Mouse (Mus musculus) ES-CJ7 (cell line): ENCODE measurements around the gene Chek1.

Source experiments
- DNase-seq: peaks from one replicate; pipeline ENCODE4 v3.0.0; 2011; ENCODE audit warnings: low read depth, low spot score

The Chek1 gene

DNA sequence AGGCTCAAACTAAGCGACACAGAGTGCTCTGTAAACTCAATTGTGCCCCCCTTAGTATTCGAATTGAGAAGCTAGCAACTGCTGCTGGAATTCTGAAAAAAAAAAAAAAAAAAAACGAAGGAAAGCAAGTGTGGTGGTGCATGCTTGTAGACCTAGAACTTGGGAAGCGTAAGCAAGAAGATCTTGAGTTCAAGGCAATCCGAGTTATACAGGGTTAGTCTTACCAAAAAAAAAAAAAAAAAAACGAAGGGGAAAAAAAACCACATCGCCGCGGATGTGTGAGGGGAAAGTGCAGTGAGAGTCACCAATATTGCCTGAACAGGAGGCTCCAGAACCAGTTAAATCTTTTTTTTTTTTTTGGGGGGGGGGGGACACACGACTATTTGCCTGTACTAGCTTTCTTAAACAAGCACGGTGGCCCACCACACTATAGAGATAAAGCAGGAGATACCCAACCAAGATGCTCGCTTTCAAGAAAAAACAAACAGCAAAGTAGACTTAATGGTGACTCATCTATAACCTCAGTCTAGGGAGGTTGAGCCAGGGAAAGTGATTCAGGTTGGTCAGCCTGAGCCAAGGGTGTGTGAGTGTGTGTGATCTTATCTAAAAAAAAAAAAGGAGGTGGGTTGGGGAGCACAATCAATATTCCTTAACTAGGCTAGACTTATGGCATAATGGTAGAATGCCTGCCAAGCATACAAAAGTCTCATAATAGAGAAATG lies at the start of gene Chek1:
Gene Chek1, minus strand, starts transcription at position 32 of the 722 bp plus-strand sequence.
- no peak for DNase-seq

DNA sequence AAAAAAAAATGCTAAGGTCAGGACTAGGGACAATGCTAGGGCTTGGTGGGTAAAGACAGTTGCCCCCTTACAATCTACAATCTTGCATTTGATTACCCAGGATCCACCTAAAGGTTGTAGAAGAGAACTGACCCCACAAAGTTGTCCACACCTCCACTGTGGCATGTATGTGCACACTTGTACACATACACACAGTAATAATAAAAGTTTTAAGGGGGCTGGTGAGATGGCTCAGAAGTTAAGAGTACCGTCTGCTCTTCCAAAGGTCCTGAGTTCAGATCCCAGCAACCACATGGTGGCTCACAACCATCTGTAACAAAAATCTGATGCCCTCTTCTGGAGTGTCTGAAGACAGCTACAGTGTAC lies 42.2 kb upstream of the Chek1 start:
- DNase-seq = no peak

- DNase-seq = no peak
These were observed 41.5 kb upstream of the Chek1 start for GRCm38 (mm10) chr9:36768156-36769047.

GRCm38 (mm10) chr9:36767203-36768143 lies 40.6 kb upstream of the Chek1 start, which contains the start of gene Stt3a:
Gene Stt3a, minus strand, starts transcription at chr9:36767679.
- peak; percentile 100 for DNase-seq

GRCm38 (mm10) chr9:36764378-36764777 lies 37.5 kb upstream of the Chek1 start:
- no peak for DNase-seq

- DNase-seq = peak; percentile 97
These were observed 483 bp downstream of the Chek1 start for GRCm38 (mm10) chr9:36726131-36727033.

DNA sequence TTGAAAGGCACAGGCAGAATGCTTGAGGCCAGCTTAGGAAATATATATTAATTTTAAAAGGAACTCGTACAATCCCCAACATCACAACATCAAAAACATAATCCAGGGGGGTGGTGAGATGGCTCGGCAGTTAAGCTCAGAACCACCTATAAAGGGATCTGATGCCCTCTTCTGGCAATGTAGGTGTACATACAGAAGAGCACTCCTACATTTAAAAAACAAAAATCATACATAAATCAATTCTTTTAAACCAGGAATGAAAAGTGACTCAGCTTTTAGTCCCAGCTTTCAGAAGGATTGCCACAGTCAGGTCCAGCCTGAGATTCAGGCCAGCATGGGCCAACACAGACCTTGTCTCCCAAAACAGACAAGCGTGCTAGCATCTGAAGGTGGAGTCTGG lies 10.2 kb downstream of the Chek1 start:
- DNase-seq = no peak

DNA sequence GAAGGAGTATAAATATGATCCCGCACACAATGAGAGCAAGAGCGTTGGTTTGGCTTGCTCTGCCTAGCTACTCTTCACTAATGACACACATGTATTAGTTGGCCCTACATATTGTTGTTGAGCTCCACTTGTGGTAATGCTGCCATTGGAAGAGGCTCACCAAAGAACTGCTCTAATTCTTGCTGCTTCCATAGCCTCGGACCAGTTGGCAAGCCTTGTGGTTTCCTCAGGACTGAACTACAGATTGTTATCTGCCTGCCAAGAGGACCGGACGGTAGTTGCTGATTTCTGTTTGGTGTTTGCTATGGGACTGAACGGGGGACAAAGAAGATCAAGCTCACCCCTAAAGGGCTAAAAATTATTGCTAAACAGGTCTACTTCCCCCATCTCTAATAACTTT lies 19.6 kb downstream of the Chek1 start:
- no peak for DNase-seq

DNA sequence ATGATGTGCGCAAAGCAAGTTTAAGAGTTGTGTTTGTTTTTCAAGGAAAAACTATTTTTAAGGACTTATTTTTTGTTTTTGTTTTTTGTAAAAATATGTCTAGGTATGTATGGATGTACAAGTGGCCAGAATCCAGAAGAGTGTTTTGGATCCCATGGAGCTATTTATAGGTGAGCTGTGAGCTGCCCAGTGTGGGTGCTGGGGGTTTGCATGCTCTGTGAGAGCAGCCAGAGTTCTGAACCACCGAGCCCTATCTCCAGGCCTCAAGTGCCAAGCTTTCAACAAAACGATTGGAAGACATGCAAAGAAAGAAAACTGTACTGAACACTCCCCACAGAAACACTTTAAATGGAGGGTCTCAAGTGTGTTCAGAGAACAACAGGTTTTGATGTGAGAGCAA lies 20.9 kb downstream of the Chek1 start:
- DNase-seq = no peak

GRCm38 (mm10) chr9:36694276-36694675 lies 32.6 kb downstream of the Chek1 start:
- DNase-seq = peak; percentile 17

DNA sequence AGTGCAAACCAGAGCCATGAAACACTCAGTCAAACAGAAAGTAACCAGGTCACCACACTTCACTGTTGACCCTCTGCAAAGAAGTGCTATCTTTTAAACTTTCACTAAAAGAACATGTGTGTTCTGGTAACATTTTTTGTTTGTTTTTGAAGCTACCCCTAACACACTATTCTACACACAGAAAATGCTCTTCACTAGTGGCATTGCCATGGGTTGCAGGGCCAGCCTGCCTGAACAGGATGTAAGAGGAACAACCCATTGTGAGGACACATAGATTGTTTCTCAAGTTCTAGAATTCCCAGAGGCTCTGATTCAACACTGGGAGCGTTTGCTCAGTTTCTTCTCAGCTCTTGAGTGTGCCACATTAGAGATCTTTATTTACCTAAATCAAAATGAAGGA lies 33.9 kb downstream of the Chek1 start, which contains the start of gene Acrv1:
Gene Acrv1, plus strand, starts transcription at position 301 of the 400 bp plus-strand sequence.
- no peak for DNase-seq

DNA sequence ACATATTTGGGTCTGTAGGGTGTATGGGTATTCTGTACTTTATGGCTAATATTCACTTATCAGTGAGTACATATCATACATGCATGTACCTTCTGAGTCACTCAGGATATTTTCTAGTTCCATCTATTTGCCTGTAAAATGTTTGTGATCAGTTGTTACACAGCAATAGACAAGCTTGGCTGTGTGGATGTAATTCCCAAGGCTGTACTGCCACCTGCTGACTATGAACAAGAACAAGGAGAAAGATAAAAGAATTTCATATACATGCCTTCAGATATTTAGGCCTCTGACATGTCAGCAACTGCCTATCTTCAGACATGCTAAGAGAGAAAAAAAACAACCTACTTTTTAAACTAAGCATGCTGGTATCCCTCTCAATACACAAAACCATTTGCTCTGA lies 39.5 kb downstream of the Chek1 start:
- peak; percentile 40 for DNase-seq

GRCm38 (mm10) chr9:36681424-36681823 lies 45.4 kb downstream of the Chek1 start:
- DNase-seq = no peak
